Mouse (Mus musculus): ENCODE results near the gene Cggbp1. TPM values are rescaled to one million over a fixed set of nuclear protein-coding genes. Genes with fewer than 3 reads are reported as not detected.

Gene Cggbp1
- polyA plus RNA-seq, 1 experiment from 2014 or later = 72.7 TPM

GRCm38 (mm10) chr16:64907112-64907511, 55.3 kb downstream of the Cggbp1 start:
- Histone ChIP-seq H3K9me3 (no peaks in the 10 kb centered on the region), H3K27me3 (ENCODE audit: insufficient read depth, poor library complexity, severe bottlenecking) (no peaks in the 10 kb centered on the region), H3K4me3 (no peak overlapping the region), H3K4me1 (replicated peaks) (no peaks in the 10 kb centered on the region), H3K27ac (no peak overlapping the region), H3K36me3 (no peaks in the 10 kb centered on the region)
- no peak for DNase-seq (ENCODE audit: low spot score)
- WGBS = 43% methylated on average over 3 of the region's 3 CpGs

GRCm38 (mm10) chr16:64908747-64909146, 57.0 kb downstream of the Cggbp1 start:
- Histone ChIP-seq H3K27ac (no peak overlapping the region), H3K36me3 (no peaks in the 10 kb centered on the region), H3K4me1 (replicated peaks) (no peaks in the 10 kb centered on the region), H3K4me3 (no peak overlapping the region), H3K9me3 (no peaks in the 10 kb centered on the region), H3K27me3 (ENCODE audit: insufficient read depth, poor library complexity, severe bottlenecking) (no peaks in the 10 kb centered on the region)
- no peak for DNase-seq (ENCODE audit: low spot score)
- 78% methylated on average over 10 of the region's 10 CpGs for WGBS

Other genes with a start within 250 kb of the Cggbp1 start
- not detected in 2 replicates for gene Csnka2ip, start 249.6 kb upstream of the Cggbp1 start, polyA plus RNA-seq (2016; fragmentation: Nextera tagmentation; extraction: Ambion mirVana)
- gene 4930453N24Rik, start 80.8 kb upstream of the Cggbp1 start, polyA plus RNA-seq (2016; fragmentation: Nextera tagmentation; extraction: Ambion mirVana) = 27.0 and 29.4 TPM in 2 replicates
- 4.9 and 5.7 TPM in 2 replicates for gene Zfp654, start 344 bp upstream of the Cggbp1 start, polyA plus RNA-seq (2016; fragmentation: Nextera tagmentation; extraction: Ambion mirVana)